Mouse (Mus musculus): ENCODE measurements around the gene Exoc3l.
"Not testable (repeated sequence)": the region's sequence is repeated elsewhere in the genome, so short reads cannot be mapped to it uniquely, and the experiment has no call there.

GRCm38 (mm10) chr8:105291802-105292201 lies 4.1 kb downstream of the Exoc3l start:
- TF ChIP-seq CTCF (IDR thresholded peaks at IDR 0.05; ENCODE audit: control insufficient read depth, insufficient read depth, low read length): peak; percentile 6; the same call in 1 of the 2 replicates
- TF ChIP-seq POLR2A (IDR thresholded peaks at IDR 0.05; ENCODE audit: borderline replicate concordance, control insufficient read depth, low read depth, low read length): not testable (repeated sequence)

Measured in bone marrow, adult 2 months (tissue).